Mouse (Mus musculus) olfactory bulb, adult 2 months (tissue): ENCODE results near the gene 4632433K11Rik.

Experiments used
- CTCF ChIP-seq: fragments of 200-500 bp; IDR thresholded peaks from 2 replicates; pipeline ENCODE4 v1.5.1; 2012; ENCODE audit warnings: low read depth, mild to moderate bottlenecking, low read length, moderate library complexity; ENCODE audit not compliant: insufficient read depth
- POLR2A ChIP-seq: fragments of 200-500 bp; IDR thresholded peaks from 2 replicates; pipeline ENCODE4 v1.6.1; 2012; ENCODE audit warnings: mild to moderate bottlenecking, low read depth, low read length, moderate library complexity; ENCODE audit not compliant: insufficient read depth

DNA sequence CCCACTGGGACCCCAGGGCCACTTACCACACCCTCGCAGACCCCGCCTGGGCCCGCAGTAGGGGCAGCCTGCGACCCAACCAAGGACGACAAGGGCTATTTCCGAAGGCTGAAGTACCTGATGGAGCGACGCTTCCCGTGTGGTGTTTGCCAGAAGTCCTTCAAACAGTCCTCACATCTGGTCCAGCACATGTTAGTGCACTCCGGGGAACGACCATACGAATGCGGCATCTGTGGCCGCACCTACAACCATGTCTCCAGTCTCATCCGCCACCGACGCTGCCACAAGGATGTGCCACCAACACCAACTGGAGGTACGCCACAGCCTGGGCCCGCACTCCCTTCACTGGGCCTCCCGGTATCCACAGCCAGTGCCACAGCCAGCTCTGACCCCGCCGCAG, 4.4 kb upstream of the 4632433K11Rik start:
- TF ChIP-seq CTCF (no peak), POLR2A (no peak)
